Mouse (Mus musculus): ENCODE data around the gene Arid2.
"Not testable (repeated sequence)": the region's sequence is repeated elsewhere in the genome, so short reads cannot be mapped to it uniquely, and the experiment has no call there.

Gene Arid2

GRCm38 (mm10) chr15:96406253-96406652 is 118.9 kb downstream of the Arid2 start:
- in situ Hi-C loops (cut with MboI, MseI): no loop called here

DNA sequence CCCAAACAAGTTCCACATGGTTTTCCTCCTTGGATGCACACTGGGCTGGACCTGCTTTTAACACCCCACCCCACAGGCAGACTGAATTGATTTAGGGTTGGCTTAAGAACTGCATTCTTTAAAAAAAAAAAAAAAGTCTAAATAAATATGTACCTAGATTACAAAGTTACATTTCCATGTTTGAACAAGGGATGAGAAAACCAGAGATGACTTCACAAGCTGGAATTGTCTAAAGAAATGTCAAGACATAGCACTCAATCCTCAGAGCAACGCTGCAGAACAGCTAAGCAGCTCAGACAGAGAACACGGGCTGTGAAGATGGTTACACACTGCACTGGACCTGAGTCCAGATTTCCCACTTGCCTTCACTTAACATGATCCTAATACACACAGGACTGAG is 119.8 kb downstream of the Arid2 start:
- in situ Hi-C loops (cut with MboI, MseI): no loop called here

DNA sequence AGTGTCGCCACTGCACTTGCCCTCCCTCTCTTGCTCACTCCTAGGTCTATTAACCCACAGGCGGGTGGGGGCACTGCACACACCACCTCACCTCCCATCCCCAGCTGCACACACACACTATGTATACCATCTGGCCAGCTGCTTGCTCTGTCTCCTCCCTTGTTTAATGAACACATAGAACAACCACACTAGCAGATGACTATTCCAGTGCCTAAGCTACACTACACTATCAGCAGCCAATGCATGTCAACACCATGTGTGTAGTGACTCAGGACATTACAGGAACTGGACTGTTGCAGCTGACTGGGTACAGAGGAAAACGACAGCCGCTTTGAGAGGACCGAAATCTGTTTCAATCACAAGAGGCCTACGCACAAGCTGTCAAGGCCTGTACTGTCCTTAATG is 121.4 kb downstream of the Arid2 start:
- in situ Hi-C loops (cut with MboI, MseI): no loop called here

DNA sequence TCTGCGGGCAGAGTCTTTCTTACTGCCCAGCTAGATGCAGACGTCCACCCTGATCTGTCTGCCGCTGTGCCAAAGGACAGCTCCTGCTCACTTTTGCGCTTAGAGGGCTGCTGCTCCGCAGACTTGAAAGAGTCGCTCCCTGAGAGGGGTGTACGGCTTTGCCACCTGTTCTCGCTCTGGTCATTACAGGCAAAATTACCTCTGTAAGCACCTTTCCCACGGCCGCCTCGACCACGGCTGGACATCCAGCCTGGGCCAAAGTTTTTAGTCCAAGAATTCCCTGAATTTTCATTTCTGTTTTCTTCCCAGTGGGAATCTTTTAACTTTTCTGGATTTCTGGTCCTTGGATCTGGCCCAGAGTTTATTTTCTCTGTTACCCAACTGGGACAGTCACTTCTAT is 130.8 kb downstream of the Arid2 start:
- in situ Hi-C loops (cut with MboI, MseI): loop anchor here (5.0 kb wide), 1 partner anchor 36 kb away; no protein-coding TSS in a partner anchor

- in situ Hi-C loops (cut with MboI, MseI): loop anchor here (5.0 kb wide), 1 partner anchor 38 kb away; no protein-coding TSS in a partner anchor
Measured at GRCm38 (mm10) chr15:96419920-96420319, 132.6 kb downstream of the Arid2 start.

DNA sequence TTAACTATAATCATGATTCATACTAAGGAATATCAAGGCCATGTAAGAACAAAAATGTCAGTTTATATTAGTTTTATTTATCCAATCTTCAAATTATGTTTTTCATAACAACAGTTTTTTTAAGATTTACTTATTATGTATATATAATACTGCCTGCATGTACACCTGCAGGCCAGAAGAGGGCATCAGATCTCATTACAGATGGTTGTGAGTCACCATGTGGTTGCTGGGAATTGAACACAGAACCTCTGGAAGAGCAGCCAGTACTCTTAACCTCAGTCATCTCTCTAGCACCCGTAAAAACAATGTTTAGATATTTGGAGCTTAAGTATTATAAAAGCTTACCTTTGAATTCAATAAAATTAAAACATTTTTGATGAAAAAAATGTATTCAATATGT is 146.9 kb downstream of the Arid2 start:
- in situ Hi-C loops (cut with MboI, MseI): no loop called here

DNA sequence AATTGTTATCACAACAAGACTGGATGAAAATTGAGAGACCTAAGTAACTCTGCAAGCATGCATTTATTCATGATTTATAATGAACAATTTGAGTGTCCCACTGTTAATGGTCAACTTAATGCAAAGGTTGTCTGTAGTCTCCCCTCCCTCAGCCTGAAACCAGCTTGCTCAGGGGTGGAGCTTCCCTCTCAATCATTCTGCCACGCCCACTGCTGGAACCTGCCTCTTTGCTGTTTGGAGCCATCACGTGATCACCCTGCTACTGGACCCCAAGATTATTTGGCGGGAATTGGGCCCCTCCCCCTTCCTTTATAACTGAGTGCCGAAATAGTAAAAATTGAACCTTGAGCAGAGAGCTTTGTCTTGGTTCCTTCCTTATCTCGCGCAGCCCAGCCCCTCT is 154.2 kb downstream of the Arid2 start:
- in situ Hi-C loops (cut with MboI, MseI): not testable (repeated sequence)

DNA sequence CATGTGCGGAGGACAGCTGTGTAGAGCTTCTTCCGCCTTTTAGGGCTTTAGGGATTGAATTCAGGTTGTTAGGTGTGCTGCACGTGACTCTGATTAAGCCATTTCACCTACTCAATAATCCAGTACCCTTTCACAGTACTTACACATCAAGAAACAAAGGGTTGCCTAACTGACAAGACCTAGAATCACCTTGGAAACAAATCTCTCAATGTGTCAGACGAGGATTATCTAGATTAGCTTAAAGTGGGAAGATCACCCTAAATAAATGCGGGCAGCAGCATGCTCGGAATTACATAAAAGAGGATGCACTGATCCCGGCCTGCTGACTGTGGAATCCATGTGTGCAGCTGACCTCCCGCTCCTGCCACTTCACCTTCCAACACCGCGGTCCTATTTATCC is 159.5 kb downstream of the Arid2 start:
- in situ Hi-C loops (cut with MboI, MseI): no loop called here

GRCm38 (mm10) chr15:96448656-96449299 is 161.5 kb downstream of the Arid2 start:
- in situ Hi-C loops (cut with MboI, MseI): no loop called here

GRCm38 (mm10) chr15:96453346-96453745 is 166.0 kb downstream of the Arid2 start:
- in situ Hi-C loops (cut with MboI, MseI): no loop called here

All from regulatory T cell (primary cell).